Mouse (Mus musculus) forebrain, embryonic 11.5 days (tissue): ENCODE results near the gene Rcn3. TPM values are rescaled to one million over a fixed set of nuclear protein-coding genes. Genes with fewer than 3 reads are reported as not detected.

Source experiments
- ATAC-seq: fragments of 200-750 bp; cut with Nextera tagmentation; replicated peaks from 2 replicates; pipeline ENCODE4 v1.8.0; 2017; ENCODE audit warnings: moderate TSS enrichment; ENCODE audit not compliant: low FRiP score
- DNase-seq: peaks from one replicate; pipeline ENCODE4 v3.0.0-alpha.2; 2017; ENCODE audit warnings: low spot score
- H3K27ac ChIP-seq: fragments of 300-500 bp; sonication (generic); 2 replicates; pipeline ENCODE4 v1.5.1; 2014; ENCODE audit warnings: low read depth, low read length
- H3K27me3 ChIP-seq: fragments of 300-500 bp; sonication (generic); 2 replicates; pipeline ENCODE4 v1.6.1; 2014; ENCODE audit warnings: mild to moderate bottlenecking, low read length, mixed read lengths; ENCODE audit not compliant: control insufficient read depth, insufficient read depth
- H3K36me3 ChIP-seq: fragments of 300-500 bp; sonication (generic); 2 replicates; pipeline ENCODE4 v1.6.1; 2014; ENCODE audit warnings: mild to moderate bottlenecking, low read length, moderate library complexity, mixed read lengths; ENCODE audit not compliant: control insufficient read depth, insufficient read depth
- H3K4me1 ChIP-seq: fragments of 300-500 bp; sonication (generic); replicated peaks from 2 replicates; pipeline ENCODE4 v1.6.1; 2014; ENCODE audit warnings: low read length, mixed read lengths; ENCODE audit not compliant: control insufficient read depth, insufficient read depth
- H3K4me2 ChIP-seq: fragments of 300-500 bp; sonication (generic); 2 replicates; pipeline ENCODE4 v1.6.1; 2014; ENCODE audit warnings: low read depth, mild to moderate bottlenecking, low read length, moderate library complexity, mixed read lengths; ENCODE audit not compliant: severe bottlenecking
- H3K4me3 ChIP-seq: fragments of 300-500 bp; sonication (generic); 2 replicates; pipeline ENCODE4 v1.5.1; 2014; ENCODE audit warnings: low read depth, low read length
- H3K9ac ChIP-seq: fragments of 300-500 bp; sonication (generic); 2 replicates; pipeline ENCODE4 v1.6.1; 2014; ENCODE audit warnings: low read length
- H3K9me3 ChIP-seq: fragments of 300-500 bp; sonication (generic); 2 replicates; pipeline ENCODE4 v1.6.1; 2016; ENCODE audit warnings: low read length, mixed read lengths; ENCODE audit not compliant: control insufficient read depth
- WGBS: fragments of 180-500 bp; shearing (Covaris S2); extraction: QIAGEN DNeasy Blood & Tissue Kit; methylation state at CpG from one replicate; pipeline ENCODE4 v1.1.7; 2014; 5-methylcytosine and 5-hydroxymethylcytosine counted together
- polyA plus RNA-seq: library from polyadenylated mRNA; unstranded; fragments of >200 nt; fragmentation: Nextera tagmentation; extraction: Ambion mirVana; gene quantifications from 2 replicates; pipeline ENCODE4 v1.2.1, GENCODE M21; 2014

Rcn3 gene
- polyA plus RNA-seq, 1 experiment from 2014 or later = 110 TPM

GRCm38 (mm10) chr7:45086084-45086483 lies 5.9 kb downstream of the Rcn3 start:
- Histone ChIP-seq H3K27ac (no peak overlapping the region), H3K4me3 (no peak overlapping the region), H3K9ac (no peak overlapping the region), H3K27me3 (no peaks in the 10 kb centered on the region), H3K4me1 (peaks cover 1% of the 10 kb centered on the region; the same call in 1 of the 2 replicates), H3K9me3 (no peaks in the 10 kb centered on the region), H3K36me3 (peaks cover 9% of the 10 kb centered on the region), H3K4me2 (no peak overlapping the region)
- DNase-seq = no peak
- 78% methylated on average over 4 of the region's 4 CpGs for WGBS
- ATAC-seq = no peak

DNA sequence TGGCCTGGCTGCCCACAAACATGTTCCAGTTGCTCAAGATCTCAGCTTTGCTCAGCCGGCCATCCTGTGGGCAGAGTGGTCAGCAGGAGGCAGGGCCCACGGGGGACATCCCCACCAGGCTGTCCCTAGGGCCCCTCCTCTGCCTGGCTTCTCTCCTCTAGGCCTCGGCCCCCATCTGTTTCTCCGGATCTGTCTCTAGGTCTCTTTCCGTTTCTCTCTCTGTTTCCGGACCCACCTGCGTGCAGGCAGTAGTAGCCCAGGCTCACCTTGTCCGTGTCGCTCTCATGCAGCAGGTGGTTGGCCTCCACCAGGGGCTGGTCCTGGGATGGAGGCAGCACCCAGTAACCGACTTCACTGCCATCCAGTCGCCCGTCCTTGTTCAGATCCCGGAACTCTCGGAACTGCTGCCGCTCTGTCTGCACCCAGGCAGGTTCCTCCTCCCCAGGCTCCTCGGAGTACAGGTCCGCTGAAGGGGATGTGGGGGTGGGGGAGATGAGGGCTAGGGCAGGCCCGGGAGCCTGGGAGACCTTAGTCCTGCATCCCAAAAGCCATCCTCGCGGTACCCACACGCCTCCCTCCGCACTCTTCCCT lies 8.6 kb downstream of the Rcn3 start:
- Histone ChIP-seq H3K4me2 (no peak overlapping the region), H3K9me3 (no peaks in the 10 kb centered on the region), H3K27me3 (no peaks in the 10 kb centered on the region), H3K36me3 (peaks cover 9% of the 10 kb centered on the region), H3K4me3 (no peak overlapping the region), H3K4me1 (no peaks in the 10 kb centered on the region), H3K27ac (no peak overlapping the region), H3K9ac (no peak overlapping the region)
- DNase-seq (no peak), ATAC-seq (no peak)
- WGBS = 88% methylated on average over 22 of the region's 22 CpGs

- Histone ChIP-seq H3K27ac (no peak overlapping the region), H3K27me3 (no peaks in the 10 kb centered on the region), H3K9me3 (no peaks in the 10 kb centered on the region), H3K9ac (no peak overlapping the region), H3K4me2 (no peak overlapping the region), H3K4me1 (no peaks in the 10 kb centered on the region), H3K4me3 (no peak overlapping the region), H3K36me3 (peaks cover 9% of the 10 kb centered on the region)
- ATAC-seq (no peak), DNase-seq (no peak)
- 78% methylated on average over 25 of the region's 25 CpGs for WGBS
These were observed 9.4 kb downstream of the Rcn3 start for GRCm38 (mm10) chr7:45082401-45083299.

GRCm38 (mm10) chr7:45081016-45081415 lies 11.0 kb downstream of the Rcn3 start:
- H3K27ac ChIP-seq = no peak overlapping the region
- DNase-seq = no peak
- H3K36me3 ChIP-seq = peaks cover 1% of the 10 kb centered on the region
- no peaks in the 10 kb centered on the region for H3K4me1 ChIP-seq
- ATAC-seq = no peak
- H3K9me3 ChIP-seq = no peaks in the 10 kb centered on the region
- H3K4me2 ChIP-seq = no peak overlapping the region
- WGBS = 50% methylated on average over 5 of the region's 5 CpGs
- H3K27me3 ChIP-seq = no peaks in the 10 kb centered on the region
- no peak overlapping the region for H3K4me3 ChIP-seq
- H3K9ac ChIP-seq = no peak overlapping the region

GRCm38 (mm10) chr7:45079856-45080255 lies 12.2 kb downstream of the Rcn3 start:
- peak; percentile 63; the same call in 1 of the 2 replicates for ATAC-seq

DNA sequence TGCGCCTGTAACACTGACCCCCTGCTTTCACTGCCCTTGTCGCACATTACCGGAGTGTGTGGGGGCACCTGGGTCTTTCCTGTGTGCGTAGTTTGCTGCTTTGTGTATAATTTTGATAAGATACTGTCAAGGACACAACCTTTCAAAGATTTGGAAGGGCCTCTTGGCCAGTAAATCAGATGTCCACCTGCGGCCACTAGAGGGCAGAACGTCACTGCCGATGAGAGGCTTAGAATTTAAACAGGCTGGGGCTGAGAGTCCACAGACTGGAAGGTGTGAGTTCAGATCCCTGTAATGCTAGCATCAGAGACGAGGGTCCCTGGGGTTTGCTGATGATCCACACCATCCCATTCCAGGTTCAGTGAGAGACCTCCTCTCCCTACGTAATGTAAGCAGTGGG lies 13.5 kb downstream of the Rcn3 start:
- H3K4me3 ChIP-seq = no peak overlapping the region
- H3K9ac ChIP-seq = no peak overlapping the region
- ATAC-seq (no peak), DNase-seq (peak; percentile 84)
- 39% methylated on average over 9 of the region's 9 CpGs for WGBS
- H3K4me1 ChIP-seq = no peaks in the 10 kb centered on the region
- no peak overlapping the region for H3K27ac ChIP-seq
- no peaks in the 10 kb centered on the region for H3K27me3 ChIP-seq
- no peak overlapping the region for H3K4me2 ChIP-seq
- no peaks in the 10 kb centered on the region; the same call in 1 of the 2 replicates for H3K36me3 ChIP-seq
- H3K9me3 ChIP-seq = no peaks in the 10 kb centered on the region

More at GRCm38 (mm10) chr7:45079856-45080255, 12.2 kb downstream of the Rcn3 start:
- no peak overlapping the region for H3K4me3 ChIP-seq
- H3K9ac ChIP-seq = no peak overlapping the region
- H3K4me1 ChIP-seq = no peaks in the 10 kb centered on the region
- no peaks in the 10 kb centered on the region for H3K9me3 ChIP-seq
- H3K4me2 ChIP-seq = no peak overlapping the region
- H3K36me3 ChIP-seq = no peaks in the 10 kb centered on the region; the same call in 1 of the 2 replicates
- DNase-seq = peak; percentile 97
- 2% methylated on average over 10 of the region's 10 CpGs for WGBS
- H3K27ac ChIP-seq = no peak overlapping the region
- H3K27me3 ChIP-seq = no peaks in the 10 kb centered on the region

DNA sequence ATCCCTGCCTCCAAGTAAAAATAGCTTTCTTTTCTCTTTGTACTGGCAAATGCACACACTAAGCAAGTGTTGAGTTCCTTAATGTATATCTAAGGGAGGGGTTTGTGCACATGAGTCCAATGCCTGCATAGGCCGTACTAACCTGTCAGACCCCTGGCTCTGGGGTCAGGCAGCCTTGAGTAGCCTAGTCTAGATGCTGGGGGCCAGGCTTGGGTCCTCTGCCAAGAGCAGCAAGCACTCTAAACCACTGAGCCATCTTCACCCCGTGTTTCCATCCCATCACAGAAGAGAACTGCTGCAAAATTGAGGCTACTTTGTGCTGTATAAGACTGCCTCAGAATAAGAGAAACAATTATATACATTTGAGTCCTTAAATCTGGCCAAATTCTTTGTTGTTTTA lies 14.2 kb downstream of the Rcn3 start:
- no peak for DNase-seq
- no peak overlapping the region for H3K4me3 ChIP-seq
- H3K27ac ChIP-seq = no peak overlapping the region
- no peak overlapping the region for H3K4me2 ChIP-seq
- no peaks in the 10 kb centered on the region; the same call in 1 of the 2 replicates for H3K36me3 ChIP-seq
- no peaks in the 10 kb centered on the region for H3K27me3 ChIP-seq
- no peak overlapping the region for H3K9ac ChIP-seq
- ATAC-seq = no peak
- H3K4me1 ChIP-seq = no peaks in the 10 kb centered on the region
- no peaks in the 10 kb centered on the region for H3K9me3 ChIP-seq
- 92% methylated on average over 2 of the region's 2 CpGs for WGBS

GRCm38 (mm10) chr7:45077322-45077721 lies 14.7 kb downstream of the Rcn3 start:
- ATAC-seq (no peak), DNase-seq (no peak)
- Histone ChIP-seq H3K27ac (no peak overlapping the region), H3K9ac (no peak overlapping the region), H3K4me1 (no peaks in the 10 kb centered on the region), H3K4me3 (no peak overlapping the region), H3K4me2 (no peak overlapping the region), H3K9me3 (no peaks in the 10 kb centered on the region), H3K36me3 (no peaks in the 10 kb centered on the region; the same call in 1 of the 2 replicates), H3K27me3 (no peaks in the 10 kb centered on the region)
- 90% methylated on average over 14 of the region's 14 CpGs for WGBS
